Mouse (Mus musculus) lung, embryonic 15.5 days (tissue): Measurements from ENCODE around the gene Gabrb3. TPM values are rescaled to one million over a fixed set of nuclear protein-coding genes. Genes with fewer than 3 reads are reported as not detected.

Source experiments
- ATAC-seq: fragments of 200-750 bp; cut with Nextera tagmentation; 2 replicates; pipeline ENCODE4 v1.8.0; 2017; ENCODE audit warnings: moderate number of reproducible peaks, borderline replicate concordance; ENCODE audit not compliant: low FRiP score, low TSS enrichment; ENCODE audit errors: extremely low read depth
- H3K27ac ChIP-seq: fragments of 300-500 bp; sonication (generic); 2 replicates; pipeline ENCODE4 v1.5.1; 2015; ENCODE audit warnings: moderate library complexity, mild to moderate bottlenecking, inconsistent platforms
- H3K27me3 ChIP-seq: fragments of 300-500 bp; sonication (generic); 2 replicates; pipeline ENCODE4 v1.6.1; 2015; ENCODE audit warnings: inconsistent platforms
- H3K36me3 ChIP-seq: fragments of 300-500 bp; sonication (generic); 2 replicates; pipeline ENCODE4 v1.6.1; 2015; ENCODE audit warnings: inconsistent platforms
- H3K4me1 ChIP-seq: fragments of 300-500 bp; sonication (generic); 2 replicates; pipeline ENCODE4 v1.6.1; 2015; ENCODE audit warnings: inconsistent platforms
- H3K4me2 ChIP-seq: fragments of 300-500 bp; sonication (generic); 2 replicates; pipeline ENCODE4 v1.6.1; 2015; ENCODE audit warnings: inconsistent platforms, mild to moderate bottlenecking, moderate library complexity
- H3K4me3 ChIP-seq: fragments of 300-500 bp; sonication (generic); 2 replicates; pipeline ENCODE4 v1.5.1; 2015; ENCODE audit warnings: mild to moderate bottlenecking, inconsistent platforms
- H3K9ac ChIP-seq: fragments of 300-500 bp; sonication (generic); 2 replicates; pipeline ENCODE4 v1.6.1; 2015; ENCODE audit warnings: inconsistent platforms
- H3K9me3 ChIP-seq: fragments of 300-500 bp; sonication (generic); 2 replicates; pipeline ENCODE4 v1.6.1; 2016; ENCODE audit warnings: inconsistent platforms
- WGBS: fragments of 180-500 bp; shearing (Covaris S2); methylation state at CpG from one replicate; pipeline ENCODE4 v1.1.7; 2015; 5-methylcytosine and 5-hydroxymethylcytosine counted together
- polyA plus RNA-seq: library from polyadenylated mRNA; unstranded; fragments of >200 nt; fragmentation: Nextera tagmentation; extraction: Ambion mirVana; gene quantifications from 2 replicates; pipeline ENCODE4 v1.2.1, GENCODE M21; 2015

The Gabrb3 gene
- polyA plus RNA-seq, 1 experiment from 2014 or later = 0.81 TPM

DNA sequence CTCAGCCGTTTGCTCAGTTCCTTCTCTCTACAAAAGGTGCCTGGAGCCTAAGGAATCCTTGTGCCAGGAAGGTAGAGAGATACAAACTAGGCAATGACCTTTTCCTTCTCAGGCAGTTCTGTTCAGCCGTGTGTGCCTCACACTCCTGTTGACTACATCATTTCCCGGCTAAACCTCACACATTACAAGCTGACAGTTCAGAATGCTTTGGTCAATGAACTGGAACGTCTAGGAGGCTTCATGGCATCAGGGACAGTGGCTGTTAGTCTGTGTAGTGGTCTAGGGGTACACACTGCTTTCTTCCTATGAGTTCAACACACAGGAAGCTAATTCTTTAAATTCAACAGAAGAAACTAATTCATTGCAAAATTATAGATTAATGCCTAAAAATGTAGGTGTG, 216.2 kb downstream of the Gabrb3 start:
- no peaks in the 10 kb centered on the region for H3K36me3 ChIP-seq
- H3K27ac ChIP-seq = no peak overlapping the region
- no peaks in the 10 kb centered on the region for H3K4me1 ChIP-seq
- no peaks in the 10 kb centered on the region for H3K9me3 ChIP-seq
- no peak overlapping the region for H3K9ac ChIP-seq
- no peak overlapping the region for H3K4me2 ChIP-seq
- WGBS = 62% methylated on average over 4 of the region's 4 CpGs
- H3K27me3 ChIP-seq = no peaks in the 10 kb centered on the region
- no peak overlapping the region for H3K4me3 ChIP-seq
- ATAC-seq = no peak

DNA sequence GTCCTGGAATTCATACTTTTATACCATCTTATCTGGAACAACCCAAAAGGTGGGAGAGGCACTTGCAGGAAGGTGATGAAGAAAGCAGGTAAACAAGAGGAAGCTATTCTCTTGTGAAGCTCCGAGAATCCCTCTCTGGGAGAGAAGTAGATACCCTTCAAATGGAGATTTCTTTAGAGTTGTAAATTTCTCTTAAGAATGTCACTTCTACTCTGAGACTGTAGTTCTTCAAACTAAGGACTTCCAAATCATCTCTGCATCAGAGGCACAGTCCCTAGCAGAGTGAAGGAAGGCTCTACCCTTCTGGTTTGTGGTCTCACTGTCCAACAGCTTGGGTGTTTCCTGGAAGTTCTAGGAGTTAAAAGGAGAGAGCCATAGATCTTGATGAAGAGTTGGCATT, 221.3 kb downstream of the Gabrb3 start:
- no peak overlapping the region for H3K27ac ChIP-seq
- no peak for ATAC-seq
- no peaks in the 10 kb centered on the region for H3K27me3 ChIP-seq
- H3K9ac ChIP-seq = no peak overlapping the region
- H3K9me3 ChIP-seq = no peaks in the 10 kb centered on the region
- no peak overlapping the region for H3K4me2 ChIP-seq
- H3K36me3 ChIP-seq = no peaks in the 10 kb centered on the region
- H3K4me3 ChIP-seq = no peak overlapping the region
- WGBS = 50% methylated on average over 1 of the region's 1 CpGs
- H3K4me1 ChIP-seq = no peaks in the 10 kb centered on the region

DNA sequence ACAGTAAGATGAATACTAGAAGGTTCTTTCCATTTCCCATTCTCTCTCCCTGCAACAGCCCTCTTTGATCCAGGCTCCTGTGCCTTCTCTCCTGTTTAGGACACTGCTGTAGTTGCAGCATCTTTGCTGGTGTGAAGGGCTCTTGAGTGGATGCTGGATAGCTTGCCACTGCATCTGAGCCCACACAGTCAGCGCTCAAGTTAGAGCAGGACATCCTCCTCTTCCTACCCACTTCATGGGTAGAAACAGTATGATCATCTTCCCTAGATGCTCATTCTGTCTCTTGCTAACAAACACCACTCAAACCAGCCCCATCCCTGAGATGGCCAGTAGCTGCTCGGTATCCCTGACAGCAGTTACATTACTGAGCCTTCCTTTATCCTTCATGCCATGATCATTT, 227.9 kb downstream of the Gabrb3 start:
- Histone ChIP-seq H3K27ac (no peak overlapping the region), H3K4me3 (no peak overlapping the region), H3K36me3 (no peaks in the 10 kb centered on the region), H3K9ac (no peak overlapping the region), H3K9me3 (no peaks in the 10 kb centered on the region), H3K4me2 (no peak overlapping the region), H3K27me3 (no peaks in the 10 kb centered on the region), H3K4me1 (no peaks in the 10 kb centered on the region)
- 81% methylated on average over 2 of the region's 2 CpGs for WGBS
- ATAC-seq = no peak

DNA sequence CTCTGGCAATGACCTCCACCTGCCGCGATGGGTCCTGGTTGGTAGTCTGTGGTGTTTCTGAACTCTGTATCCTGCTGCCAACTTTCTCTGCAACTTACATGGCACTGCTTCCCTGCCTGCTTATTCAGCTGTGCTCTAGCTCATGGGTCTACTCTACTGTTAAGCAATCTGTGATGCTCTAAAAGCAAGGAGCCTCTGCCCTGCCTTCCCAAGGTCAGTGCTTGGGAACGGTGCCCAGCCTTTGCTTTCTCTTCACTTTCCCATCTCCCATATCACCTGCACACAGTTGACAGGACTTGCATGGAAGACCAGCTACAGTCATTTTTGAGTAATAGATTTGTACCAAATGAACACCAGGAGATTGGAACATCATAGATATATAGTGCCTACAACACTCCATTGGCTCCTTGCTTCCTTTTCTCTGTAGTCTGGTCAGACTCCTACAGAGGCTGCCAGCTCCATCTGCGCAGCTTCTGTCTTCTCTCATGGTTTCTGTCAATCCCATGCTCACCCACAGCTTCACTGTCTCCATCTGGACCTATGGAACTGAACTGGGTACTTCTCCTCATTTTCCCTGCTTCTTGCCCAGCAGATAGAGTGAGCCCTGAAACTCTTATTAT, 228.8 kb downstream of the Gabrb3 start:
- H3K36me3 ChIP-seq = no peaks in the 10 kb centered on the region
- H3K9me3 ChIP-seq = no peaks in the 10 kb centered on the region
- no peak overlapping the region for H3K4me2 ChIP-seq
- no peak for ATAC-seq
- no peak overlapping the region for H3K4me3 ChIP-seq
- H3K27me3 ChIP-seq = no peaks in the 10 kb centered on the region
- no peaks in the 10 kb centered on the region for H3K4me1 ChIP-seq
- no peak overlapping the region for H3K27ac ChIP-seq
- WGBS = 87% methylated on average over 4 of the region's 4 CpGs
- H3K9ac ChIP-seq = no peak overlapping the region

GRCm38 (mm10) chr7:57677352-57677751, 257.9 kb downstream of the Gabrb3 start:
- no peaks in the 10 kb centered on the region for H3K9me3 ChIP-seq
- WGBS = 79% methylated on average over 6 of the region's 6 CpGs
- no peaks in the 10 kb centered on the region for H3K27me3 ChIP-seq
- ATAC-seq = no peak
- H3K4me2 ChIP-seq = no peak overlapping the region
- H3K27ac ChIP-seq = no peak overlapping the region
- no peak overlapping the region for H3K9ac ChIP-seq
- H3K36me3 ChIP-seq = no peaks in the 10 kb centered on the region
- no peak overlapping the region for H3K4me3 ChIP-seq
- H3K4me1 ChIP-seq = no peaks in the 10 kb centered on the region

GRCm38 (mm10) chr7:57689836-57690235, 270.3 kb downstream of the Gabrb3 start:
- Histone ChIP-seq H3K9ac (no peak overlapping the region), H3K36me3 (no peaks in the 10 kb centered on the region), H3K27me3 (no peaks in the 10 kb centered on the region), H3K9me3 (no peaks in the 10 kb centered on the region), H3K4me1 (no peaks in the 10 kb centered on the region), H3K4me2 (no peak overlapping the region), H3K4me3 (no peak overlapping the region), H3K27ac (no peak overlapping the region)
- WGBS = 61% methylated on average over 4 of the region's 4 CpGs
- ATAC-seq = no peak

DNA sequence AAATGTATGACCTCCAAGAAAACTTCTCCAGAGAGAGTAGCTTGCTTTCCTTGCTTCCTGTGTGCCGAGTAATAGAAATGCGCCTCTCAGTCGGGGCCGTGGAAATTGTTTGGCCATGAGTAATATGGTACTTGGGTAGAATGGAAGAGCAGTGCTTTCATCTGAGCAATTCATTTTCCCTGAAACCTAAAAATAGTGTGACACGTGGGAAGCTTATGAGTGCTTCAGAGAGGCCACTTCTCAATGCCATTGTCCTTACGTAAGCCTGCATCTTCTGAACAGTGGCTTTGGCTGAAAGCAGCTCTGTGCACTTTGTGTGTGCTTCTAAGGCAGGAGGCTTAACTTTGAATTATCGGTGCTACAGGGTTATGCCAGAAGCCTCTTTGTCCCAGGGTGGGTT, 280.9 kb downstream of the Gabrb3 start:
- no peaks in the 10 kb centered on the region for H3K36me3 ChIP-seq
- H3K9ac ChIP-seq = no peak overlapping the region
- WGBS = 71% methylated on average over 7 of the region's 7 CpGs
- no peak for ATAC-seq
- H3K4me2 ChIP-seq = no peak overlapping the region
- H3K9me3 ChIP-seq = no peaks in the 10 kb centered on the region
- H3K4me1 ChIP-seq = no peaks in the 10 kb centered on the region
- H3K27ac ChIP-seq = no peak overlapping the region
- no peaks in the 10 kb centered on the region for H3K27me3 ChIP-seq
- no peak overlapping the region for H3K4me3 ChIP-seq

GRCm38 (mm10) chr7:57701046-57701445, 281.6 kb downstream of the Gabrb3 start:
- no peak overlapping the region for H3K27ac ChIP-seq

DNA sequence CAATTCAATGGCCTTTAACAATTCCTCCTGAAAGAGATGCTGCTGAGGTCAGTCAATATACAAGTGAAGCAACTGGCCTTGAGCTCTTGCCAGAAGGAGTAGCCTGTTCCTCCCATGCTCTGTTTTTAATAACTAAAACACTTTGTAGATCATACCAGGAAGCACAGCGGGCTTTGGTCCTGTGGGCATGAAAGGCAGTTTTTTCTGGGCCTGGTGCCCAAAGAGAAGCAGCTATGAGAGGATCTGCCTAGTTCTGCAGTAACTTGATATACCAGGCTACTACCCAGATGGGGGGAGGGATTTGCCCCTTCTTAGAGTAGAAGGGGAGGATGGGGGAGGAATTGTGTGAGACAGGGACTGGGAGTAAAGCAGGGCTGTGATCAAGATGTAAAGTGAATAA, 284.1 kb downstream of the Gabrb3 start:
- H3K27ac ChIP-seq = no peak overlapping the region
- 48% methylated on average over 1 of the region's 1 CpGs for whole genome bisulfite sequencing
- H3K4me2 ChIP-seq = no peak overlapping the region
- H3K9ac ChIP-seq = no peak overlapping the region
- no peaks in the 10 kb centered on the region for H3K36me3 ChIP-seq
- no peak for ATAC-seq
- no peaks in the 10 kb centered on the region for H3K9me3 ChIP-seq
- no peak overlapping the region for H3K4me3 ChIP-seq
- H3K27me3 ChIP-seq = no peaks in the 10 kb centered on the region
- H3K4me1 ChIP-seq = no peaks in the 10 kb centered on the region

More at GRCm38 (mm10) chr7:57701046-57701445, 281.6 kb downstream of the Gabrb3 start:
- Histone ChIP-seq H3K36me3 (no peaks in the 10 kb centered on the region), H3K9me3 (no peaks in the 10 kb centered on the region), H3K9ac (no peak overlapping the region), H3K27me3 (no peaks in the 10 kb centered on the region), H3K4me3 (no peak overlapping the region), H3K4me2 (no peak overlapping the region), H3K4me1 (no peaks in the 10 kb centered on the region)
- no peak for ATAC-seq

- no peaks in the 10 kb centered on the region for H3K27me3 ChIP-seq
- H3K9ac ChIP-seq = no peak overlapping the region
- no peak for ATAC-seq
- no peaks in the 10 kb centered on the region for H3K36me3 ChIP-seq
- WGBS = 92% methylated on average over 6 of the region's 6 CpGs
- H3K4me2 ChIP-seq = no peak overlapping the region
- no peaks in the 10 kb centered on the region for H3K4me1 ChIP-seq
- no peaks in the 10 kb centered on the region for H3K9me3 ChIP-seq
- H3K4me3 ChIP-seq = no peak overlapping the region
- no peak overlapping the region for H3K27ac ChIP-seq
Measured at GRCm38 (mm10) chr7:57706092-57706491, 286.6 kb downstream of the Gabrb3 start.

- H3K4me2 ChIP-seq = no peak overlapping the region
- H3K27ac ChIP-seq = no peak overlapping the region
- no peaks in the 10 kb centered on the region for H3K4me1 ChIP-seq
- H3K9ac ChIP-seq = no peak overlapping the region
- H3K9me3 ChIP-seq = no peaks in the 10 kb centered on the region
- H3K27me3 ChIP-seq = no peaks in the 10 kb centered on the region
- 62% methylated on average over 7 of the region's 7 CpGs for WGBS
- no peak for ATAC-seq
- H3K4me3 ChIP-seq = no peak overlapping the region
- H3K36me3 ChIP-seq = no peaks in the 10 kb centered on the region
Measured at GRCm38 (mm10) chr7:57706976-57707740, 287.7 kb downstream of the Gabrb3 start.

DNA sequence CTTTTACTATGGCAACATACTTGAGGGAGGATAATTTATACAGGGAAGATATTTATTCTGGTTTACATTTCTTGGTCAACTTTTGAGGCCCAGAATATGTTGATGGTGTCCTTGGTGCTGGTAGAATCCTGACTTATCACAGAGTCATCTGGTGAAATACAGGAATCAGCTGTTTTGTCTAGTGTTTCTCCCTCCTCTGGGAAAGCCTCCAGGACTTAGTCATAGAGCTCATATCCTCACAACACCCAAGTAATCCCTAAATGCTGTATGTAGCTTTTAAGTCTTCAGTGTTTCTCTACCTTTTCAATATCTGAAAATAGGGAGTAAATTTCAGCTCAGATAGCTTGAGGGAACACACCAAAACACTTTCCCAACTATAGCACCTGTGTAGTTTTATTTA, 292.2 kb downstream of the Gabrb3 start:
- Histone ChIP-seq H3K27ac (no peak overlapping the region), H3K4me3 (no peak overlapping the region), H3K9me3 (no peaks in the 10 kb centered on the region), H3K36me3 (no peaks in the 10 kb centered on the region), H3K4me1 (no peaks in the 10 kb centered on the region), H3K27me3 (no peaks in the 10 kb centered on the region), H3K9ac (no peak overlapping the region), H3K4me2 (no peak overlapping the region)
- ATAC-seq = no peak
